Mouse (Mus musculus): ENCODE measurements around the gene Mfge8.

The Mfge8 gene

GRCm38 (mm10) chr7:79129883-79130282, 19.0 kb downstream of the Mfge8 start:
- DNase-seq = no peak

DNA sequence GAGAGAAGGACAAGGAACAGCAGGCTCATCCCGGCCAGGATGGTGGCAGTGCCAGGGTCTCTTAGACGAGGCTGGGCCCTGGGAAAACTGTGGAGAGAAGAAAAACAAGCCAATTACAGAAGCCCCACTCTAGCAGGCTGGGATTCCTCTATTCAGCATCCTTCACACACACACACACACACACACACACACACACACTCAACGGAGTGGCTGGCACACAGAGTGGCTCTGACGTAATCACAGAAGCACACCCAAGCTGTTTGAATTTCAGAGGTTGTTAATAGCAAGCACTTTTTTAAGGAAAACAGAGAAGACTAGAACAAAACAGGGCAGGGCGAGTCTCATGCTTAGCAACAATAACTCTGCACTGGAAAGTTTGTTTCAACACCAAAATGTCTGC, 25.4 kb downstream of the Mfge8 start:
- DNase-seq = no peak

DNA sequence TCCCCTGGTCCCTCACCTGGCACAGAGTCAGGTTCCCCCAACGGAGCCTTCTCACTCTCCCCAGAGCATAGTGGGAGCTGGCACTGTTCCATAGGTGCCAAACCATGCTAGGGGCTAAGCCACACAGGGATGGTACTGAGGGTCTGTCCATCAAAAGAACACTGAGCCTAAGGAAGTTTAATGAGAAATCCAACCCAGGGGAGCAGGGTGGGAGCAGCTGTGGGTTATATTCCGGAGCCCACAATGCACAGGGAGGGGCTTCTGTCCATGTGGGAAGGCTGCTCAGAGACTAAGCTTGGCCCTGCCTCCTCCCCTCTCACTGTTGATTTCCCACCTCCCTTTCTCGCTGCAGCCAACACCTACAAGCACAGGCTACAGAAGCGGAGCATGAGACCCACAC, 35.0 kb downstream of the Mfge8 start:
- no peak for DNase-seq

DNA sequence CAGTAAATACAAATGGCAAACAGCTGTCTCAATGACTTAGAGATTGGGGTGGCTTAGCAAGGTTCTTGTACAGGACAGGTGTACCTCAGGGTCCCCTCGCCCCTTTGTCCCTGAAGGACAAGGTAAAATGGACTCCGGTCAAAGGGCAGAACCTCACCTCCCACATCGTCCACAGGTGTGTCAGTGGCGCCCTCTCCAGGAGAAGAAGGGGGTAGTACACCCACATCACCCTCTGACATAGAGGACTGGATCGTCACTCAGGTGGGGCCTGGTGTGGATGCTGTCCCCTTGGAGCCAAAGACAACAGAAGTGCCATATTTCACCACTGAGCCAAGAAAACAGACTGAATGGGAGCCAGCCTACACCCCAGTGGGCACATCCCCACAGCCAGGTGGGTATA, 52.4 kb downstream of the Mfge8 start:
- DNase-seq = no peak

GRCm38 (mm10) chr7:79089111-79089510, 59.7 kb downstream of the Mfge8 start:
- peak; percentile 40 to 43 for DNase-seq

Data from cerebellum, postnatal 36 days (tissue).